Mouse (Mus musculus) embryonic facial prominence, embryonic 15.5 days (tissue): Measurements from ENCODE around the gene C87436. TPM values are rescaled to one million over a fixed set of nuclear protein-coding genes. Genes with fewer than 3 reads are reported as not detected.

ENCODE experiments used
- ATAC-seq: fragments of 200-750 bp; cut with Nextera tagmentation; 2 replicates; pipeline ENCODE4 v1.8.0; 2017; ENCODE audit warnings: low read depth, moderate TSS enrichment; ENCODE audit not compliant: insufficient number of reproducible peaks, low FRiP score, low TSS enrichment
- H3K27ac ChIP-seq: fragments of 300-500 bp; sonication (generic); replicated peaks from 2 replicates; pipeline ENCODE4 v1.5.1; 2015; ENCODE audit warnings: mild to moderate bottlenecking, inconsistent platforms
- H3K27me3 ChIP-seq: fragments of 300-500 bp; sonication (generic); 2 replicates; pipeline ENCODE4 v1.6.1; 2015; ENCODE audit warnings: inconsistent platforms
- H3K36me3 ChIP-seq: fragments of 300-500 bp; sonication (generic); 2 replicates; pipeline ENCODE4 v1.6.1; 2015; ENCODE audit warnings: mild to moderate bottlenecking, inconsistent platforms
- H3K4me1 ChIP-seq: fragments of 300-500 bp; sonication (generic); 2 replicates; pipeline ENCODE4 v1.6.1; 2015; ENCODE audit warnings: inconsistent platforms
- H3K4me2 ChIP-seq: fragments of 300-500 bp; sonication (generic); replicated peaks from 2 replicates; pipeline ENCODE4 v1.6.1; 2015; ENCODE audit warnings: mild to moderate bottlenecking, inconsistent platforms
- H3K4me3 ChIP-seq: fragments of 300-500 bp; sonication (generic); replicated peaks from 2 replicates; pipeline ENCODE4 v1.5.1; 2015; ENCODE audit warnings: mild to moderate bottlenecking, inconsistent platforms
- H3K9ac ChIP-seq: fragments of 300-500 bp; sonication (generic); 2 replicates; pipeline ENCODE4 v1.6.1; 2015; ENCODE audit warnings: inconsistent platforms
- H3K9me3 ChIP-seq: fragments of 300-500 bp; sonication (generic); replicated peaks from 2 replicates; pipeline ENCODE4 v1.6.1; 2016; ENCODE audit warnings: inconsistent platforms
- WGBS: fragments of 180-500 bp; shearing (Covaris S2); methylation state at CpG from one replicate; pipeline ENCODE4 v1.1.7; 2015; 5-methylcytosine and 5-hydroxymethylcytosine counted together
- polyA plus RNA-seq: library from polyadenylated mRNA; unstranded; fragments of >200 nt; fragmentation: Nextera tagmentation; extraction: Ambion mirVana; gene quantifications from 2 replicates; pipeline ENCODE4 v1.2.1, GENCODE M21; 2015

The C87436 gene
- 24.7 and 26.8 TPM in 2 replicates for polyA plus RNA-seq

GRCm38 (mm10) chr6:86438272-86439118 is at the start of gene C87436:
Gene C87436 (plus strand): TSS chr6:86438374.
- Histone ChIP-seq H3K36me3 (peaks cover 40% of the 10 kb centered on the region), H3K9ac (peak within 1 kb of the TSS; percentile 79), H3K9me3 (no peaks in the 10 kb centered on the region), H3K27me3 (no peaks in the 10 kb centered on the region), H3K4me3 (peak within 1 kb of the TSS; percentile 91), H3K27ac (peak within 1 kb of the TSS; percentile 97), H3K4me2 (peak within 1 kb of the TSS; percentile 87), H3K4me1 (peaks cover 7% of the 10 kb centered on the region)
- peak; percentile 94 for ATAC-seq
- whole genome bisulfite sequencing, result under 1% methylated on average over 59 of the region's 59 CpGs

GRCm38 (mm10) chr6:86388461-86388860 is 49.7 kb upstream of the C87436 start:
- Histone ChIP-seq H3K9me3 (no peaks in the 10 kb centered on the region), H3K9ac (no peak overlapping the region), H3K36me3 (peaks cover 70% of the 10 kb centered on the region), H3K4me1 (no peaks in the 10 kb centered on the region), H3K27me3 (no peaks in the 10 kb centered on the region), H3K4me3 (no peak overlapping the region), H3K4me2 (no peak overlapping the region), H3K27ac (no peak overlapping the region)
- WGBS, result 84% methylated on average over 18 of the region's 18 CpGs
- ATAC-seq, result no peak

- Histone ChIP-seq H3K4me2 (no peak overlapping the region), H3K4me1 (peaks cover 16% of the 10 kb centered on the region), H3K9ac (no peak overlapping the region), H3K9me3 (no peaks in the 10 kb centered on the region), H3K36me3 (peaks cover 62% of the 10 kb centered on the region), H3K4me3 (no peak overlapping the region), H3K27me3 (no peaks in the 10 kb centered on the region), H3K27ac (no peak overlapping the region)
- no peak for ATAC-seq
- 97% methylated on average over 5 of the region's 5 CpGs for WGBS
Observed at GRCm38 (mm10) chr6:86391326-86391725, 46.8 kb upstream of the C87436 start.

- ATAC-seq, result no peak
- peaks cover 24% of the 10 kb centered on the region for H3K4me1 ChIP-seq
- H3K27me3 ChIP-seq, result no peaks in the 10 kb centered on the region
- H3K36me3 ChIP-seq, result peaks cover 49% of the 10 kb centered on the region
- H3K4me2 ChIP-seq, result no peak overlapping the region
- H3K4me3 ChIP-seq, result no peak overlapping the region
- WGBS, result 94% methylated on average over 1 of the region's 1 CpGs
- no peak overlapping the region for H3K27ac ChIP-seq
- no peaks in the 10 kb centered on the region for H3K9me3 ChIP-seq
- no peak overlapping the region for H3K9ac ChIP-seq
Observed at GRCm38 (mm10) chr6:86393187-86393586, 45.0 kb upstream of the C87436 start.

- H3K36me3 ChIP-seq, result peaks cover 39% of the 10 kb centered on the region
- no peak overlapping the region for H3K9ac ChIP-seq
- ATAC-seq, result no peak
- no peak overlapping the region for H3K4me3 ChIP-seq
- WGBS, result 77% methylated on average over 17 of the region's 17 CpGs
- H3K27me3 ChIP-seq, result no peaks in the 10 kb centered on the region
- no peak overlapping the region for H3K27ac ChIP-seq
- H3K4me1 ChIP-seq, result peaks cover 24% of the 10 kb centered on the region
- no peak overlapping the region for H3K4me2 ChIP-seq
- no peaks in the 10 kb centered on the region for H3K9me3 ChIP-seq
Observed at GRCm38 (mm10) chr6:86394078-86394720, 44.0 kb upstream of the C87436 start.

GRCm38 (mm10) chr6:86395021-86395420 is 43.2 kb upstream of the C87436 start:
- H3K4me3 ChIP-seq, result peak overlapping the region; percentile 92
- ATAC-seq, result no peak
- no peaks in the 10 kb centered on the region for H3K27me3 ChIP-seq
- 66% methylated on average over 9 of the region's 9 CpGs for WGBS
- peaks cover 24% of the 10 kb centered on the region for H3K4me1 ChIP-seq
- peak overlapping the region; percentile 76 for H3K4me2 ChIP-seq
- H3K27ac ChIP-seq, result peak overlapping the region; percentile 92
- H3K36me3 ChIP-seq, result peaks cover 30% of the 10 kb centered on the region
- H3K9ac ChIP-seq, result no peak overlapping the region
- no peaks in the 10 kb centered on the region for H3K9me3 ChIP-seq

GRCm38 (mm10) chr6:86395969-86396368 is 42.2 kb upstream of the C87436 start:
- ATAC-seq, result no peak
- peak overlapping the region; percentile 92 for H3K27ac ChIP-seq

GRCm38 (mm10) chr6:86396581-86397256 is 41.5 kb upstream of the C87436 start, which contains the start of gene Pcyox1:
Gene Pcyox1 (minus strand): TSS chr6:86397154.
- Histone ChIP-seq H3K4me3 (peak within 1 kb of the TSS; percentile 92), H3K9me3 (no peaks in the 10 kb centered on the region), H3K36me3 (peaks cover 13% of the 10 kb centered on the region), H3K27me3 (no peaks in the 10 kb centered on the region), H3K4me2 (peak within 1 kb of the TSS; percentile 76), H3K27ac (peak within 1 kb of the TSS; percentile 92), H3K4me1 (peaks cover 27% of the 10 kb centered on the region), H3K9ac (peak within 1 kb of the TSS; percentile 65)
- WGBS, result under 1% methylated on average over 51 of the region's 51 CpGs
- peak; percentile 91 for ATAC-seq

More at GRCm38 (mm10) chr6:86395969-86396368, 42.2 kb upstream of the C87436 start:
- H3K9me3 ChIP-seq, result no peaks in the 10 kb centered on the region
- WGBS, result 28% methylated on average over 10 of the region's 10 CpGs
- peaks cover 21% of the 10 kb centered on the region for H3K36me3 ChIP-seq
- peak overlapping the region; percentile 92 for H3K4me3 ChIP-seq
- peaks cover 27% of the 10 kb centered on the region for H3K4me1 ChIP-seq
- peak overlapping the region; percentile 65 for H3K9ac ChIP-seq
- H3K27me3 ChIP-seq, result no peaks in the 10 kb centered on the region
- peak overlapping the region; percentile 76 for H3K4me2 ChIP-seq

- 5% methylated on average over 14 of the region's 14 CpGs for WGBS
- Histone ChIP-seq H3K9ac (peak overlapping the region; percentile 65), H3K27me3 (no peaks in the 10 kb centered on the region), H3K27ac (peak overlapping the region; percentile 92), H3K36me3 (peaks cover 6% of the 10 kb centered on the region; the same call in 1 of the 2 replicates), H3K4me2 (peak overlapping the region; percentile 76), H3K9me3 (no peaks in the 10 kb centered on the region), H3K4me1 (peaks cover 27% of the 10 kb centered on the region), H3K4me3 (peak overlapping the region; percentile 92)
- ATAC-seq, result no peak
Observed at GRCm38 (mm10) chr6:86397257-86397980, 40.8 kb upstream of the C87436 start.

GRCm38 (mm10) chr6:86398986-86399385 is 39.2 kb upstream of the C87436 start:
- Histone ChIP-seq H3K9ac (no peak overlapping the region), H3K9me3 (no peaks in the 10 kb centered on the region), H3K4me1 (peaks cover 27% of the 10 kb centered on the region), H3K4me2 (no peak overlapping the region), H3K4me3 (no peak overlapping the region), H3K27me3 (no peaks in the 10 kb centered on the region), H3K27ac (no peak overlapping the region), H3K36me3 (no peaks in the 10 kb centered on the region)
- 64% methylated on average over 2 of the region's 2 CpGs for WGBS
- ATAC-seq, result no peak
